Mouse (Mus musculus): ENCODE data around the gene Elovl6.

DNA sequence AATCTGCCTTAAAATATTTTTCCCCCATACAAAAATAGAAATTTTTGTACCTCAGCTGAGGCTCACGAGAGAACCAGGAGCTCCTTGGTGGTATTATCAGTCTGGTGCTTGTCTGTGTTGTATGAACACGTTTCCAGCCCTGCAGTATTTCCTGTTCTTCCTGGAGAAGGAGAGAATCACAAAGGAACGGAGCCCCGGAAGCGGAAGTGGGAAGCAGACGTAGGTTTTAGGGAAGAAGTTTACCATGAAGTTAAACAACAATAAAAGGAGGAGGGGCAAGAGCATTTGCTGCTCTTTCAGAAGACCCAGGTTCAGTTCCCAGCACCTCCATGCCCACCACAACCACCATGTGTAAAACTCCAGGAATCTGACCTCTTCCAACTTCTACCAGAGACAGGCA is 44.4 kb downstream of the Elovl6 start:
- TF ChIP-seq CTCF (conservative IDR thresholded peaks at IDR 0.05; ENCODE audit: low read length) (no peak), NANOG (IDR thresholded peaks at IDR 0.05; ENCODE audit: borderline replicate concordance, low read length) (no peak), POU5F1 (IDR thresholded peaks at IDR 0.05; ENCODE audit: borderline replicate concordance, low read length) (no peak)
